Mouse (Mus musculus) G1E (cell line): ENCODE data around the gene Kri1.

Source experiments
- CTCF ChIP-seq: IDR thresholded peaks from 2 replicates; pipeline ENCODE4 v1.5.1; 2012; ENCODE audit warnings: low read depth, low read length, inconsistent platforms, mixed read lengths
- GATA1 ChIP-seq: IDR thresholded peaks from 2 replicates; pipeline ENCODE4 v1.6.1; 2012; ENCODE audit warnings: borderline replicate concordance, low read length, inconsistent platforms, mixed read lengths
- POLR2AphosphoS5 ChIP-seq: IDR thresholded peaks from 2 replicates; pipeline ENCODE4 v1.6.1; 2012; ENCODE audit warnings: low read depth, low read length, inconsistent platforms; ENCODE audit not compliant: insufficient replicate concordance

DNA sequence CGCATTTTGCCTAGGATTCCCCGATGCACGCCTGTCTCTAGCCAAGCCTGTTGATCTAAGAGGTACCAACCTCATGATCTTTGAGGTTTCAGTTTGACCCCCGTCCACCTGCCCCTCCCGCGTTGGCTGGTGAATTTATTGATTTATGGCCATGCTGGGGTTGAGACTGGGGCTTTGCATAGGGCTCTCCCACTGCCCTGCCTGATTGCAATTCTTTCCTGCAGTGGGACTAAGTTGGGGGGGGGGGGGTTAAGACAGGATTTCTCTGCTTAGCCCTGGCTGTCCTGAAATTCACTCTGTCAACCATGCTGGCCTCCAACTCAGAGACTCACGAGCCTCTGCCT lies 62.4 kb downstream of the Kri1 start:
- TF ChIP-seq CTCF (no peak), POLR2AphosphoS5 (no peak), GATA1 (no peak)
